ENCODE assay signal across 11 mouse cellular contexts in genomic region chr10:122885301-122885700, GRCm38 (mm10).
DNase-seq lines count a peak whose midpoint lies in the region; ATAC-seq and TF ChIP-seq lines count a peak whose summit lies in the region.
"Had no signal": no experiment of that assay in that cellular context is flagged by ENCODE, and none has a peak within 500 bp of the region (broad histone marks: within the 10 kb centered on the region; RNA-seq: fewer than 3 reads in every experiment).

No protein-coding gene starts in this region.

- H3K36me3 ChIP-seq in lung, embryonic 14.5 days (ENCODE audit: insufficient read depth): no peaks in the 10 kb centered on the region
- no peaks in the 10 kb centered on the region for H3K36me3 ChIP-seq in hindbrain, embryonic 12.5 days
- H3K36me3 ChIP-seq in midbrain, embryonic 15.5 days (replicated peaks): no peaks in the 10 kb centered on the region
- H3K36me3 ChIP-seq: liver, embryonic 12.5 days had no signal

- 85% methylated on average over 5 of the region's 5 CpGs for WGBS in lung, embryonic 14.5 days
- 62% methylated on average over 5 of the region's 5 CpGs for WGBS in hindbrain, embryonic 12.5 days
- WGBS in midbrain, embryonic 15.5 days: 67% methylated on average over 5 of the region's 5 CpGs

- peaks cover 36% of the 10 kb centered on the region for H3K4me1 ChIP-seq in lung, embryonic 14.5 days (ENCODE audit: insufficient read depth)
- H3K4me1 ChIP-seq in hindbrain, embryonic 12.5 days: peaks cover 69% of the 10 kb centered on the region
- H3K4me1 ChIP-seq in midbrain, embryonic 15.5 days: peaks cover 60% of the 10 kb centered on the region

- no peak overlapping the region for H3K4me2 ChIP-seq in lung, embryonic 14.5 days
- H3K4me2 ChIP-seq in hindbrain, embryonic 12.5 days (replicated peaks): peak overlapping the region; percentile 11; the same call in 1 of the 2 replicates
- no peak overlapping the region for H3K4me2 ChIP-seq in midbrain, embryonic 15.5 days

- ATAC-seq in lung, embryonic 14.5 days (ENCODE audit: insufficient read depth): no peak
- no peak for ATAC-seq in hindbrain, embryonic 12.5 days (ENCODE audit: low FRiP score)
- ATAC-seq in midbrain, embryonic 15.5 days (replicated peaks): no peak
- ATAC-seq: liver, embryonic 12.5 days had no signal

- intact Hi-C loops in left cerebral cortex, postnatal 4 days (cut with DNase I): loop anchor here (10.0 kb wide), 1 partner anchor 100 kb away; no protein-coding TSS in a partner anchor

- no peaks in the 10 kb centered on the region for H3K27me3 ChIP-seq in lung, embryonic 14.5 days (ENCODE audit: insufficient read depth, low read length)
- no peaks in the 10 kb centered on the region for H3K27me3 ChIP-seq in hindbrain, embryonic 12.5 days
- no peaks in the 10 kb centered on the region for H3K27me3 ChIP-seq in midbrain, embryonic 15.5 days (replicated peaks)
- H3K27me3 ChIP-seq: liver, embryonic 12.5 days had no signal

- no peak overlapping the region for H3K9ac ChIP-seq in lung, embryonic 14.5 days
- H3K9ac ChIP-seq in hindbrain, embryonic 12.5 days: 0 out of 2 replicates have a peak overlapping the region, but pooled peaks have one; percentile 23
- H3K9ac ChIP-seq in midbrain, embryonic 15.5 days: no peak overlapping the region
- H3K9ac ChIP-seq: liver, embryonic 12.5 days had no signal

- no peak overlapping the region for H3K4me3 ChIP-seq in lung, embryonic 14.5 days (ENCODE audit: low read depth, low read length)
- H3K4me3 ChIP-seq in hindbrain, embryonic 12.5 days: no peak overlapping the region
- no peak overlapping the region for H3K4me3 ChIP-seq in midbrain, embryonic 15.5 days
- H3K4me3 ChIP-seq: liver, embryonic 12.5 days had no signal

- DNase-seq in lung, embryonic 14.5 days: no peak
- DNase-seq in lung, postnatal 14 days: no peak
- DNase-seq in left cerebral cortex, postnatal 4 days: no peak
- no peak for DNase-seq in right cerebral cortex, postnatal 4 days
- no peak for DNase-seq in spleen, postnatal 4 days (ENCODE audit: low spot score in 2 of 2)
- DNase-seq: embryo, embryonic 11 days; gastrocnemius, postnatal 10 days; thymus, adult 2 months had no signal

- H3K27ac ChIP-seq in lung, embryonic 14.5 days (ENCODE audit: low read depth): peak overlapping the region; percentile 88; the same call in 1 of the 2 replicates
- peak overlapping the region; percentile 94 for H3K27ac ChIP-seq in hindbrain, embryonic 12.5 days
- peak overlapping the region; percentile 97 for H3K27ac ChIP-seq in midbrain, embryonic 15.5 days
- H3K27ac ChIP-seq: liver, embryonic 12.5 days had no signal

- no peak for TF ChIP-seq CTCF in lung, embryonic 14.5 days (IDR thresholded peaks at IDR 0.05; ENCODE audit: low read depth)

- no peaks in the 10 kb centered on the region for H3K9me3 ChIP-seq in lung, embryonic 14.5 days (ENCODE audit: low read depth, low read length)
- H3K9me3 ChIP-seq in hindbrain, embryonic 12.5 days (replicated peaks): no peaks in the 10 kb centered on the region
- no peaks in the 10 kb centered on the region for H3K9me3 ChIP-seq in midbrain, embryonic 15.5 days
- H3K9me3 ChIP-seq: liver, embryonic 12.5 days had no signal
